Mouse (Mus musculus) midbrain, embryonic 14.5 days (tissue): Measurements from ENCODE around the gene Mrap. TPM values are rescaled to one million over a fixed set of nuclear protein-coding genes. Genes with fewer than 3 reads are reported as not detected.

ENCODE experiments used
- ATAC-seq: fragments of 200-750 bp; cut with Nextera tagmentation; 2 replicates; pipeline ENCODE4 v1.8.0; 2017; ENCODE audit warnings: moderate number of reproducible peaks, moderate library complexity; ENCODE audit not compliant: low FRiP score, low TSS enrichment
- DNase-seq: peaks from one replicate; pipeline ENCODE4 v3.0.0-alpha.2; 2015
- H3K27ac ChIP-seq: fragments of 300-500 bp; sonication (generic); replicated peaks from 2 replicates; pipeline ENCODE4 v1.5.1; 2014; ENCODE audit warnings: mild to moderate bottlenecking, low read depth, low read length, moderate library complexity
- H3K27me3 ChIP-seq: fragments of 300-500 bp; sonication (generic); 2 replicates; pipeline ENCODE4 v1.6.1; 2014; ENCODE audit warnings: low read length, control low read depth, mixed read lengths; ENCODE audit not compliant: control insufficient read depth, insufficient read depth
- H3K36me3 ChIP-seq: fragments of 300-500 bp; sonication (generic); 2 replicates; pipeline ENCODE4 v1.6.1; 2014; ENCODE audit warnings: low read length, control low read depth; ENCODE audit not compliant: control insufficient read depth, insufficient read depth
- H3K4me1 ChIP-seq: fragments of 300-500 bp; sonication (generic); 2 replicates; pipeline ENCODE4 v1.6.1; 2014; ENCODE audit warnings: mild to moderate bottlenecking, antibody characterized with exemption, low read length, control low read depth; ENCODE audit not compliant: control insufficient read depth, insufficient read depth
- H3K4me2 ChIP-seq: fragments of 300-500 bp; sonication (generic); 2 replicates; pipeline ENCODE4 v1.6.1; 2014; ENCODE audit warnings: mild to moderate bottlenecking, low read length, moderate library complexity
- H3K4me3 ChIP-seq: fragments of 300-500 bp; sonication (generic); replicated peaks from 2 replicates; pipeline ENCODE4 v1.5.1; 2014; ENCODE audit warnings: low read depth, low read length
- H3K9ac ChIP-seq: fragments of 300-500 bp; sonication (generic); replicated peaks from 2 replicates; pipeline ENCODE4 v1.6.1; 2014; ENCODE audit warnings: mild to moderate bottlenecking, low read length, moderate library complexity
- H3K9me3 ChIP-seq: fragments of 300-500 bp; sonication (generic); 2 replicates; pipeline ENCODE4 v1.6.1; 2016; ENCODE audit warnings: low read length, control low read depth, mixed read lengths; ENCODE audit not compliant: control insufficient read depth
- WGBS: fragments of 180-500 bp; shearing (Covaris S2); extraction: QIAGEN DNeasy Blood & Tissue Kit; methylation state at CpG from one replicate; pipeline ENCODE4 v1.1.7; 2014; 5-methylcytosine and 5-hydroxymethylcytosine counted together
- polyA plus RNA-seq: library from polyadenylated mRNA; unstranded; fragments of >200 nt; fragmentation: Nextera tagmentation; extraction: Ambion mirVana; gene quantifications from 2 replicates; pipeline ENCODE4 v1.2.1, GENCODE M21; 2014

The Mrap gene
- polyA plus RNA-seq, 1 experiment from 2014 or later: not detected

DNA sequence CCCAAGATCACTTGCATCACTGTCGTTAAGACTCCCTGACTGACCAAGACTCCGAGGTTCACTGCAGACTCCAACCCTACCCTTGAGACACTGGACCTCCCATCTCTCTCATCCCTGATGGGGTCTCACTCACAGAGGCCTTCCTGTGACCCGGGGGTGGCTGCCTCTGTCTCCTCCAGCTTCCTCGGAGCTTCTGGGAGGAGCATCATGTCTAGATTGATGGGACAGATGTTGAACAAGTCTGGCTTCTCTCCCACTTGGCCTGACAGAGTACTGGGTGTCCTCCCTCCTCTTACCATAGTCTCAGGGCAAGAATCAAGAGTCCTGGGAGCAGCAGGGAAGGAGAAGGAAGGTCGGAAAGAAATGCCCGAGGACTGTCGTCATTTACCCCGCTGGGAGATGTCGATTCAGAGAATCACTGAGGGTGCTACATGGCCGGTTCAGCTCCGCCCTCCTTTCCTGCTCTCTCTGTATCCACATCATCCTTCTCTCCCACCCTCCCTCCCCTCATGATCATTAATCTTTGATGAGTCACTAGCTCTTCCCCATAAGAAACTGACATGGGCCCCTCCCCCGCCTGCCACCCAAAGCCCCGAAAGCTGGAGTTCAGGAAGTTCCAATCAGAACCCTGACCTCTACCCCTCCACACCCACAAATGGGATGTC, 33.7 kb upstream of the Mrap start:
- Histone ChIP-seq H3K36me3 (no peaks in the 10 kb centered on the region), H3K27me3 (no peaks in the 10 kb centered on the region), H3K9me3 (no peaks in the 10 kb centered on the region), H3K4me2 (no peak overlapping the region), H3K4me3 (no peak overlapping the region), H3K27ac (no peak overlapping the region), H3K4me1 (peaks cover 6% of the 10 kb centered on the region), H3K9ac (no peak overlapping the region)
- ATAC-seq (no peak), DNase-seq (no peak)
- WGBS: 79% methylated on average over 13 of the region's 13 CpGs

DNA sequence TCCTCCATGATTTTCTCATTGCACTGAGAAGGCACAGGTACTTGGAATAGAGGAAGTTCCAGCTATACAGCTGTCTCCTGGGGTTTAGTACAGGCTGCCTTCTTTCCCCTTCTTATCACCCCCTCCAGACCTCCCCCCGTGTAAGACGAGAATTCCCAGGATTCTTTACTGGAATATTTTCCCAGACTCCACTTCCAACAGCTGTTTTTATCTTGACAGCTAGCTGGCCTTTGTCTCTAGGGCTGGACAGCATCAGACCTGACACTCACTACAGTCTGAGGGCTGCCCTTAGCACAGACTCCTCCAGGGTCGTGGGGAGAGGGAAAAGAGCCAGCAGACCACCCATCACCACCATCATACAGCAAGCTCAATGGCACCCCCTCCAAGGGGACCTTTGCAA, 31.7 kb upstream of the Mrap start:
- DNase-seq: no peak
- H3K27ac ChIP-seq: no peak overlapping the region
- no peak overlapping the region for H3K4me3 ChIP-seq
- WGBS: 63% methylated on average over 3 of the region's 3 CpGs
- no peaks in the 10 kb centered on the region for H3K9me3 ChIP-seq
- no peak overlapping the region for H3K4me2 ChIP-seq
- no peak for ATAC-seq
- peaks cover 22% of the 10 kb centered on the region for H3K4me1 ChIP-seq
- no peak overlapping the region for H3K9ac ChIP-seq
- no peaks in the 10 kb centered on the region for H3K36me3 ChIP-seq
- H3K27me3 ChIP-seq: no peaks in the 10 kb centered on the region

DNA sequence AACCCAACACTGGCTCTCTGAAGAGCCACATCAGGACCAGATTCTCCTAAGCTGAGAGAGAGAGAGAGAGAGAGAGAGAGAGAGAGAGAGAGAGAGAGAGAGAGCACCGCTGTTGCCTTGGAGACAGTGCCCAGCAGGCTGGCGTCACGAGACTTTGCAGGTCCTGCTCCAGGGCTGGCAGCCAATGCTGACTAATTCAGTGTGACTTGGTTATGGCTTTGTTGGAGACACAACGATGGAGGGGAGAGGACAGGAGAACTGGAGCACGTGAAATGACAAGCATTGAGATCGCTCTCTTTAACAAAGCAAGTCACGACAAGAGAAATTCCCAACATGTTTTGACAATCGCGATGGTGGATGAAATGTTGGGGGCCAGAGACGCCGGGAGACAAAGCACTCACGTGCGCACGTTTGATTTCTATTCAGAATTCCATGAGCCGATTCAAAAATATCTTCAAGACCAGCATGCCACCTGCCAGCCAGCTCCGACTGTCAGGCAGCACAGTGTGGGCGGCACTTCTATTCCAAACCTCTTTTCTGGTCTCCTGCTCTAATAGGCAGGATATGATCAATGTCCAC, 28.2 kb upstream of the Mrap start:
- WGBS: 4% methylated on average over 17 of the region's 17 CpGs
- Histone ChIP-seq H3K9me3 (no peaks in the 10 kb centered on the region), H3K4me2 (peak overlapping the region; percentile 59)

DNA sequence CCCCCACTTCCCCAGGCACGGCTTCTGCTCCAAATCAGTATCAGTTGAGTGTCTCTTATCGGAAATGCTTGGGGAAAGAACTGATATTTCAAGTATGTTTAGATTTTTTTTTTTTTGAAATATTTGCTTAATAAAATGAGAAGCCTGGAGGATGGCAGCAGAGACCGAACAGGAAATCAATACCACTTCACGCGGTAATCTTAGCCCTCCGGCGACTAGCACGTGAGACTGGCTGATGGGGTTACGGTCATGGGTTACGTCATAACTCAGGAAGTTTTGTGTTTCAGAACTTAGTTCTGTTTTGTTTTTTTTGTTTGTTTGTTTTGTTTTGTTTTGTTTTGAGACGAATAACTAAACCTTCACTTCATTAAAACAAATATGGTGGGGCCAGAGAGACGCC, 27.7 kb upstream of the Mrap start:
- Histone ChIP-seq H3K36me3 (no peaks in the 10 kb centered on the region), H3K9ac (peak overlapping the region; percentile 55), H3K27ac (peak overlapping the region; percentile 90), H3K9me3 (no peaks in the 10 kb centered on the region), H3K4me2 (peak overlapping the region; percentile 59), H3K27me3 (peaks cover 5% of the 10 kb centered on the region; the same call in 1 of the 2 replicates), H3K4me1 (peaks cover 24% of the 10 kb centered on the region), H3K4me3 (peak overlapping the region; percentile 28)
- ATAC-seq: peak; percentile 13; the same call in 1 of the 2 replicates
- WGBS: 54% methylated on average over 12 of the region's 12 CpGs
- DNase-seq: peak; percentile 64

More for the DNA sequence above, 28.2 kb upstream of the Mrap start:
- Histone ChIP-seq H3K27ac (peak overlapping the region; percentile 90), H3K4me3 (peak overlapping the region; percentile 28), H3K9ac (peak overlapping the region; percentile 55), H3K4me1 (peaks cover 24% of the 10 kb centered on the region), H3K36me3 (no peaks in the 10 kb centered on the region), H3K27me3 (peaks cover 5% of the 10 kb centered on the region; the same call in 1 of the 2 replicates)
- DNase-seq (peak; percentile 94), ATAC-seq (peak; percentile 91)

DNA sequence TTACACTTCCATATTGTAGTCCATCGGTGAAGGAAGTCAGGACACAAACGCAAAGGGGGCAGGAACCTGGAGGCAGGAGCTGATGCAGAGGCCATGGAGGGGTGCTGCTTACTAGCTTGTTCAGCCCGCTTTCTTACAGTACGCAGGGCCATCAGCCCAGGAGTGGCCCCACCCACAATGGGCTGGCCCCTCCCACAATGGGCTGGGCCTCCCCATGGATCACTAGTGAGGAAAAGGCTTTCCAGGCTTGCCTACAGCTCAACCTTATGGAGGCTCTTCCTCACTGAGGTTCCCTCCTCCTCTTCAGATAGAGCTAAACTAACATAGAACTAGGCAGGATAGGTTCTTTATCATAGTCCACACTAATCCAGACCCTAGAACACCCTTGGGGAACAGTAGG, 14.0 kb upstream of the Mrap start:
- Histone ChIP-seq H3K27ac (no peak overlapping the region), H3K9ac (no peak overlapping the region), H3K9me3 (no peaks in the 10 kb centered on the region), H3K4me1 (peaks cover 5% of the 10 kb centered on the region; the same call in 1 of the 2 replicates), H3K4me3 (no peak overlapping the region), H3K27me3 (no peaks in the 10 kb centered on the region), H3K4me2 (no peak overlapping the region), H3K36me3 (peaks cover 20% of the 10 kb centered on the region; the same call in 1 of the 2 replicates)
- no peak for ATAC-seq
- DNase-seq: no peak
- WGBS: 90% methylated on average over 4 of the region's 4 CpGs

DNA sequence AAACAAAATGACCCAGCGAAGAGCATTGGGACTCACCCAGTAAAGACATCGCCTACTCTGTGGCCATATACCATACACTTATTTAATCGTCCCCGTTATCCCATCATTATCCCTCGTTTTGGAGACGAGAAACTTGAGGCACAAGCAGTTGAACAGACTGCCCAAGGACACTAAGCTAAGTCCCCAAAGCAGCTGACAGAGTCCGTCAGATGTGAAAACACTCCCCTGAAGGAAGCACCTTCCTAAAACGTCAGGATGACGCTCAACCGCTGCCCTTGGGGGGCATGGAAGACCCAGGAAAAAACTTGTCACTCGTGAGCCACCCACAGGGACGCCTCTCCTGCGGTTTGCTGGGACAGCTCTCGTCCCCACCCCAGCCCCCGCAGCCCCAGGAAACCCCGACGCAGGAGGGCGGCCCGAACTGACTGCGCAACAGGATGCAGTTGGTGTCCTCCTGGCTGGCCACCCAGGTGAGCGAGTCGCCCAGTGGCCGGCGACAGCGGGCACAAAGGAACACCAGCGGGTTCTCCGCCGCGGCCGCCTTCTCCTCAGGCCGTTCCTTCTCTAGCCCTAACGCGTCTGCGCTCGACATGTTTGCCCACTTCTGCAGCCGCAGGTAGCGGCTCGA, 11.3 kb upstream of the Mrap start:
- Histone ChIP-seq H3K9ac (peak overlapping the region; percentile 44; the same call in 1 of the 2 replicates), H3K36me3 (0 out of 2 replicates have a peak, but pooled peaks cover 4% of the 10 kb centered on the region), H3K9me3 (peaks cover 3% of the 10 kb centered on the region; the same call in 1 of the 2 replicates), H3K4me2 (peak overlapping the region; percentile 86), H3K27me3 (no peaks in the 10 kb centered on the region), H3K4me3 (peak overlapping the region; percentile 69), H3K27ac (no peak overlapping the region), H3K4me1 (peaks cover 5% of the 10 kb centered on the region; the same call in 1 of the 2 replicates)
- DNase-seq (no peak), ATAC-seq (peak; percentile 62)
- 7% methylated on average over 38 of the region's 38 CpGs for WGBS

DNA sequence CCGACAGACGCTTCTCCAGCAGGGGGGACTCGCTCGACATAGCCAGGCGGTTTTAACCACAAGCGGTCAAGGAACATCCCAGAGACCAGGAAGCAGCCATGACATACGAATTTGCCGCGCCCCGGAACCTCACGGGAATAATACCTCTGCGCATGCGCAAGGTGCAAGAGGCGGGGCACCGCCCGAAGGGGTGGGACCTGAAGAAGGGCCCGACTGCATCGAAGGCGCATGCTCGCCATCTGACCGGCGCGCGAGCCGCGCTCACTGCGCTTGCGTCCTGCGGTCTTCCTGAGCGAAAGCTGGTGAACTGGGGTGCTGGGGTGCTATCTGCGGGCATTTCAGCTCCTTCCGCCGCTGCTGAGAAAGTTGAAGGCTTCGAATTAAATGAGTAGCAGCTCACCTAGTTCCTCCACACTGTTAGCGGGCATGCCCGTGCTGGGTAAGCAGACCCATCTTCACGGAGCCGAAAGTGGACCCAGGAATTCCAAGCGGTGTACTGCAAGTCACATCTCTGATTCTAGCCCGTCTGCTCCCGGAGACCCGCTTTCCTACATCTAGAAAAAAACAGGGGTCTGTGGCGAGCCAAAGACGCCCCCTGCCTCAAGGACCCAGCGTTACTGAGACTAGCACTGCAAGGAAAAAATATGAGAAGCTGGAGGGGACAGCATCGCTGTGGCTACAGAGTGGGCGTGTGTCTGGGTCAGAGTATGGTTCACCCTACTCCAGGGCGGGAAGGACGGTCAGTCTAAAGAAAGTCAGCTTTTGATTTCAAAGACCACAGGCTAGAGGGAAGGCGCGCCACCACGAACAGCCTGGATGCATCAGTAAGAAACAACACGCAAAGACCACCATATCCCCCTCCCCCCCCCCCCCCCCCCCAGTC, 10.5 kb upstream of the Mrap start, which contains the start of gene Mis18a:
Gene Mis18a (minus strand): TSS at position 172 of the 883 bp plus-strand sequence.
- 1% methylated on average over 53 of the region's 53 CpGs for WGBS
- Histone ChIP-seq H3K4me2 (peak within 1 kb of the TSS; percentile 86), H3K9ac (peak within 1 kb of the TSS; percentile 68), H3K27ac (peak within 1 kb of the TSS; percentile 65), H3K4me3 (peak within 1 kb of the TSS; percentile 69), H3K4me1 (peaks cover 5% of the 10 kb centered on the region; the same call in 1 of the 2 replicates), H3K36me3 (no peaks in the 10 kb centered on the region), H3K27me3 (no peaks in the 10 kb centered on the region), H3K9me3 (peaks cover 3% of the 10 kb centered on the region; the same call in 1 of the 2 replicates)
- DNase-seq: peak; percentile 99
- peak; percentile 95 for ATAC-seq

DNA sequence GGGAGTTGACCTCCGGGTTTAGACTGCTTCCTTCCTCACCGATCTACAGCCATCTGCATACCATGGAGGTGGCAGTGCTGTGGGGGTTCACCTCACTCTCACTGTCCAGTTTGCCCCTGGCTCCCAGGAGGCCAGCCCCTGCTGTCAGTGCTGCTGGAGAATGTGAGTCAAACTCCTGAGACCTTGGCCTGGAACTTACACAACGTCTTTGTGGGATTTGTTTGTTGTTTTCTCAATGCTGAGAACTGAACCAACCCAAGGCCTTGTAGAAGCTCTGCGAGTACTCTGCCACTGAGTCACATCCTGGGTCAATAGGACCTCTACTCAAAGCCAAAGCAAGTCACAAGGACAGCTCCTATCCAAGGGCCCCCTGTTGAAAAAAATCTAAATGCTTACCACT, 2.4 kb upstream of the Mrap start:
- Histone ChIP-seq H3K4me1 (no peaks in the 10 kb centered on the region), H3K9ac (no peak overlapping the region), H3K4me2 (no peak overlapping the region), H3K27ac (no peak overlapping the region), H3K9me3 (peaks cover 3% of the 10 kb centered on the region; the same call in 1 of the 2 replicates), H3K36me3 (no peaks in the 10 kb centered on the region), H3K4me3 (no peak overlapping the region), H3K27me3 (no peaks in the 10 kb centered on the region)
- DNase-seq: no peak
- ATAC-seq: no peak
- 82% methylated on average over 4 of the region's 4 CpGs for WGBS
